Mouse (Mus musculus) kidney, adult 2 months (tissue): ENCODE data around the gene Lrrc3c.

Experiments
- CTCF ChIP-seq: fragments of 200-500 bp; conservative IDR thresholded peaks from 2 replicates; pipeline ENCODE4 v1.5.1; 2011; ENCODE audit warnings: low read depth, mild to moderate bottlenecking, control low read depth, low read length, moderate library complexity, mixed read lengths; ENCODE audit not compliant: insufficient read depth, insufficient read length
- POLR2A ChIP-seq: fragments of 200-500 bp; IDR thresholded peaks from one replicate; pipeline ENCODE4 v1.6.1; 2011; ENCODE audit warnings: low read depth, low read length, control low read depth

- TF ChIP-seq CTCF, result no peak
- no peak for TF ChIP-seq POLR2A
These were observed 46.9 kb upstream of the Lrrc3c start, which contains the start of gene Zpbp2 for GRCm38 (mm10) chr11:98550975-98551828.
